Mouse (Mus musculus) heart, postnatal 0 days (tissue): ENCODE results near the gene Kcnk10.

ENCODE experiments used
- CTCF ChIP-seq: IDR thresholded peaks from 2 replicates; pipeline ENCODE4 v1.5.1; 2016; ENCODE audit warnings: antibody characterized with exemption, control low read depth, low read depth
- EP300 ChIP-seq: IDR thresholded peaks from 2 replicates; pipeline ENCODE4 v1.6.1; 2016; ENCODE audit warnings: antibody characterized with exemption, low read depth

GRCm38 (mm10) chr12:98525361-98525760 is 52.7 kb downstream of the Kcnk10 start:
- no peak for TF ChIP-seq CTCF
- TF ChIP-seq EP300, result no peak
